Mouse (Mus musculus) heart, embryonic 14.5 days (tissue): ENCODE results near the gene Hapln1. TPM values are rescaled to one million over a fixed set of nuclear protein-coding genes. Genes with fewer than 3 reads are reported as not detected.

ENCODE experiments used
- ATAC-seq: fragments of 200-750 bp; cut with Nextera tagmentation; 2 replicates; pipeline ENCODE4 v1.8.0; 2017; ENCODE audit warnings: low read depth, moderate TSS enrichment; ENCODE audit not compliant: insufficient number of reproducible peaks, insufficient read depth, low FRiP score
- H3K27ac ChIP-seq, 2 experiments: fragments of 200-500 bp in 1 of 2; fragments of 300-500 bp in 1 of 2; sonication (generic) in 1 of 2; replicated peaks in 1 of 2; 2 replicates each; pipeline ENCODE4 v1.5.1; 2012 to 2014; ENCODE audit warnings: low read depth in 2 of 2, low read length in 2 of 2, control low read depth in 1 of 2, mild to moderate bottlenecking in 1 of 2, mixed read lengths in 1 of 2; ENCODE audit not compliant: control insufficient read depth in 1 of 2, insufficient read depth in 1 of 2
- H3K27me3 ChIP-seq: fragments of 300-500 bp; sonication (generic); 2 replicates; pipeline ENCODE4 v1.6.1; 2014; ENCODE audit warnings: mild to moderate bottlenecking, low read length, control low read depth; ENCODE audit not compliant: control insufficient read depth, insufficient read depth
- H3K36me3 ChIP-seq: fragments of 300-500 bp; sonication (generic); 2 replicates; pipeline ENCODE4 v1.6.1; 2014; ENCODE audit warnings: mild to moderate bottlenecking, control low read depth, low read length, mixed read lengths; ENCODE audit not compliant: control insufficient read depth, insufficient read depth
- H3K4me1 ChIP-seq, 2 experiments: fragments of 200-500 bp in 1 of 2; fragments of 300-500 bp in 1 of 2; sonication (generic) in 1 of 2; 2 replicates each; pipeline ENCODE4 v1.6.1; 2012 to 2014; ENCODE audit warnings: low read length in 2 of 2, control low read depth in 1 of 2, mixed read lengths in 1 of 2; ENCODE audit not compliant: control insufficient read depth in 2 of 2, insufficient read depth in 2 of 2
- H3K4me2 ChIP-seq: fragments of 300-500 bp; sonication (generic); 2 replicates; pipeline ENCODE4 v1.6.1; 2014; ENCODE audit warnings: mild to moderate bottlenecking, low read length
- H3K4me3 ChIP-seq, 2 experiments: fragments of 200-500 bp in 1 of 2; fragments of 300-500 bp in 1 of 2; sonication (generic) in 1 of 2; 2 replicates each; pipeline ENCODE4 v1.5.1; 2012 to 2014; ENCODE audit warnings: low read length in 2 of 2, mild to moderate bottlenecking in 2 of 2, control low read depth in 1 of 2, low read depth in 1 of 2, moderate library complexity in 1 of 2; ENCODE audit not compliant: control insufficient read depth in 1 of 2, insufficient read depth in 1 of 2
- H3K9ac ChIP-seq: fragments of 300-500 bp; sonication (generic); 2 replicates; pipeline ENCODE4 v1.6.1; 2014; ENCODE audit warnings: mild to moderate bottlenecking, low read length
- H3K9me3 ChIP-seq: fragments of 300-500 bp; sonication (generic); 2 replicates; pipeline ENCODE4 v1.6.1; 2016; ENCODE audit warnings: low read length, control low read depth; ENCODE audit not compliant: control insufficient read depth
- WGBS: fragments of 180-500 bp; shearing (Covaris S2); extraction: QIAGEN DNeasy Blood & Tissue Kit; methylation state at CpG from one replicate; pipeline ENCODE4 v1.1.7; 2014; 5-methylcytosine and 5-hydroxymethylcytosine counted together
- polyA plus RNA-seq: library from polyadenylated mRNA; unstranded; fragments of >200 nt; fragmentation: Nextera tagmentation; extraction: Ambion mirVana; gene quantifications from 2 replicates; pipeline ENCODE4 v1.2.1, GENCODE M21; 2014

The Hapln1 gene
- polyA plus RNA-seq, 1 experiment from 2014 or later: 8.2 TPM

DNA sequence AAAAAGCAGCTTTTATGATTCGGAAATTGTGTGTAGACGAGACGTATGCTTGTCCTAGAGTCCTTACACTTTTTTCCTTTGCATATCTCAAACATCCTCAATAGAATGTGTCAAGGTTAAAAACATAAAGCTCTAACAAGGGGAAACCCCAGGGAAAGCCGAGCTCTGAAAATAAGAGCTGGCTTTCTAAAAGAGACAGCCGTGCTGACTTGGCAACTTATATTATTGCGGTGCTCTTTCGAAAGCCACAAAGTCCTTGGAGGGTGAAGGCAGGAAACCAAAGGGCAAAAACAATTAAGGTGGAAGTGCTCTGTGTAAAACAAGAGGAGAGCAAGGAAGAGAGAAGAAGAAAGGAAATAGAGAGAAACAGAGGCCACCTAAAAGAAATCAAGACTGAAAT is 60.9 kb downstream of the Hapln1 start:
- ATAC-seq: no peak
- no peak overlapping the region for H3K27ac ChIP-seq
- no peak overlapping the region for H3K4me3 ChIP-seq
- no peak overlapping the region for H3K9ac ChIP-seq
- H3K36me3 ChIP-seq: no peaks in the 10 kb centered on the region
- H3K4me2 ChIP-seq: no peak overlapping the region
- H3K9me3 ChIP-seq: no peaks in the 10 kb centered on the region
- no peaks in the 10 kb centered on the region for H3K4me1 ChIP-seq
- no peaks in the 10 kb centered on the region for H3K27me3 ChIP-seq
- 66% methylated on average over 7 of the region's 7 CpGs for WGBS

DNA sequence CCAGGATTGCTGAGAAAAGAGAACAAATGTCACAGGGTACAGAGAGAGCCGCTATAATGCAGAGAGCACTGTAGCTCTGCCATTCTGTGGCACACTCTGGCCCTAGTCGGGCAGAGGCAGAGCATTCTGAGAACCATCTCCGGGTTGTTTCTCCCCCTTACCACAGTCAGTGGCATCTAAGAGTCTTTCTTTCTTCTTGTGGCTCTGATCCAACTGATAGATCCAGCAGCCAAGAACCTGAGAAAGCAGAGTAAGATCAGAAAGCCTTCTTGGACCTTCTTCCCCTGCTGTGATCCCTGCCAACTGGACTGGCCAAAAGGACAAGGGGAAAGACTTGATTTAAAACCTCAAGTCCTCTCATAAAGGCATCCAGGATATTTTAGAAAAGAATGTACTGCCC is 63.7 kb downstream of the Hapln1 start:
- H3K4me1 ChIP-seq: no peaks in the 10 kb centered on the region
- no peak overlapping the region for H3K27ac ChIP-seq
- no peak overlapping the region for H3K4me3 ChIP-seq
- no peaks in the 10 kb centered on the region for H3K9me3 ChIP-seq
- 88% methylated on average over 3 of the region's 3 CpGs for WGBS
- no peak for ATAC-seq
- no peaks in the 10 kb centered on the region for H3K36me3 ChIP-seq
- H3K4me2 ChIP-seq: no peak overlapping the region
- no peaks in the 10 kb centered on the region for H3K27me3 ChIP-seq
- H3K9ac ChIP-seq: no peak overlapping the region

DNA sequence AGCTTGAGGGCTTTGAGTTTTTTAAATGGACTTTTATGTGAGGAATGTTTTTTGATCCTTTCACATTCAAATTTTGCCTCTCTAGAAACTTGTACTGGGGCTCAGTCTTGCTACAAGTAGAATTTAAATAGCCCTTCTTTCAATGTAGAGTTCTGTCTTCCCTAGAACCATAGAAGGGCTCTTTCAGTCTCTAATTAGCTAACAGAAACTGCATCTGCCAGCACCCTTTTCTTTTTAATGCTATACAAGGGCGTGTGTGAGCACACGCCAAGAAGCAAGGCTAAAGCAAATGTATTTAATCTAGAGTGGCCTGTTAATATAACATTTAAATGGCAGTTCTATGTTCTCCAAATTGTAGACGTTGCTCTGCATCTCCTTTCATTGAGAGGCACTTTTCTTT is 67.8 kb downstream of the Hapln1 start:
- no peaks in the 10 kb centered on the region for H3K27me3 ChIP-seq
- no peak overlapping the region for H3K4me2 ChIP-seq
- no peak overlapping the region for H3K4me3 ChIP-seq
- H3K27ac ChIP-seq: no peak overlapping the region
- no peak overlapping the region for H3K9ac ChIP-seq
- no peak for ATAC-seq
- no peaks in the 10 kb centered on the region for H3K4me1 ChIP-seq
- H3K9me3 ChIP-seq: no peaks in the 10 kb centered on the region
- WGBS: 75% methylated on average over 3 of the region's 3 CpGs
- H3K36me3 ChIP-seq: no peaks in the 10 kb centered on the region

DNA sequence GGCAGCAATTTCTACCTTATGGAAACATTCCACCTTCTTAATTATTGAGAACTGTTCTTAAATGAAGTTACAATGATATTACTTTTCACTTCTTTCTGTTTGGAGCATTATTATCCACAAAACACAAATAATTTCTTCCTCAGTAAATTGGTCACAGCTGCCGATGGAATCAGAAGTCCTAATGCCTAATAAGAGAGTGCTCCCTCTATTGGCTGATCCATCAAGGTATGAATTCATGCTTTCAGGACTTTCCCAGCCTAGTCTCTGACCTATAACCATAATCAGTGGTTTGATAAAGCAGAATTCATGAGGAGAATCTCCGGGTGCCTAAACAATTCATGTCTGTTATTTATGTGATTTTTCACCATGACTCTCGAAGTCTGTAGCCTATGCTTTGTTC is 79.5 kb downstream of the Hapln1 start:
- Histone ChIP-seq H3K4me3 (no peak overlapping the region), H3K9me3 (no peaks in the 10 kb centered on the region), H3K27ac (no peak overlapping the region), H3K9ac (no peak overlapping the region), H3K4me2 (no peak overlapping the region), H3K27me3 (no peaks in the 10 kb centered on the region), H3K36me3 (no peaks in the 10 kb centered on the region), H3K4me1 (no peaks in the 10 kb centered on the region)
- WGBS: 76% methylated on average over 3 of the region's 3 CpGs
- ATAC-seq: no peak

DNA sequence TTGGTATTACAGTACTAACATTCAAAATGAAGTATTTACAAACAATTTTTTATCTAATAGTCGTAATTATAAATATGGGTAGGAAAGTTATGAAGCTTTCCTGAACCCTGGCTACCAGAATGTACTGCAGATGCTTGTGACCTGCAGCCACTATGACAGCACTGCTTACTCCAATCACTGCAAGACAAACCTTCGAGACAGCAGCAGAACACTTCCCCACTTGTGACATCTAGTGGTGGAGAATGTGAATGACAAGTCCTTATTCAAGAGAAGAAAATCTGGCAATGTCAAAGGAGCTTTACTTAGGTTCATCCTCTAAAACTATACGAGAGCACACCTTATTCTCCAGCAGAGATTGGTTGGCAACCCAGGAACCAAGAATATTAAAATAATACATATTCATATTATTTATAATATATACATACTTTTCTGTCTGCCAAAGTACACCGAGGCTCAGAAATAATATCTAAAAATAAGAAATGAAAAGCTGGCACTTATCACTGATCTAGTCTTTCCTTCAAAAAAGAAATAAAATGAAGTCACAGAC is 94.6 kb downstream of the Hapln1 start:
- Histone ChIP-seq H3K9me3 (no peaks in the 10 kb centered on the region), H3K9ac (no peak overlapping the region), H3K4me3 (no peak overlapping the region), H3K4me2 (no peak overlapping the region), H3K27me3 (no peaks in the 10 kb centered on the region), H3K27ac (no peak overlapping the region), H3K36me3 (no peaks in the 10 kb centered on the region), H3K4me1 (no peaks in the 10 kb centered on the region)
- 27% methylated on average over 4 of the region's 4 CpGs for WGBS
- ATAC-seq: no peak

DNA sequence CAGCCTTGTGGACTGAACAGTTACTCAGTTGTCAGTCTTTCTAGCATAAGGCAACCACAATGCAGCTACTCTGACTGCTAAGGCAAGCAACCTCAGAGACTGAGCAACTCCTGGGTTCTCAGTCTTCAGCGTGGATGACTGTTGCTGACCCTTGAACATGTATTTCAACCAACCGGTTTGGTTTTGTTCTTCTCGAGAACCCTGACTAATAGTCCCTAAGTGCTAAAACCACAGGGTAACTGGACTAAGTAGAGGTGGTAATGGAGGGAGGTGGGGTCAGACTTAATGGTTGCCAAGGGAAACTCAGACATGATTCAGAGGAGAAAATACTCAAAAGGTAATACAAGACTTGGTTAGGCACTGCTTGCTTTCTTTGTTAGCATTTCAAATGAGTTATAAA is 97.4 kb downstream of the Hapln1 start:
- no peak overlapping the region for H3K27ac ChIP-seq
- 72% methylated on average over 3 of the region's 3 CpGs for WGBS
- no peaks in the 10 kb centered on the region for H3K27me3 ChIP-seq
- H3K4me2 ChIP-seq: no peak overlapping the region
- no peaks in the 10 kb centered on the region for H3K9me3 ChIP-seq
- H3K36me3 ChIP-seq: no peaks in the 10 kb centered on the region
- ATAC-seq: no peak
- no peaks in the 10 kb centered on the region for H3K4me1 ChIP-seq
- H3K9ac ChIP-seq: no peak overlapping the region
- H3K4me3 ChIP-seq: no peak overlapping the region

DNA sequence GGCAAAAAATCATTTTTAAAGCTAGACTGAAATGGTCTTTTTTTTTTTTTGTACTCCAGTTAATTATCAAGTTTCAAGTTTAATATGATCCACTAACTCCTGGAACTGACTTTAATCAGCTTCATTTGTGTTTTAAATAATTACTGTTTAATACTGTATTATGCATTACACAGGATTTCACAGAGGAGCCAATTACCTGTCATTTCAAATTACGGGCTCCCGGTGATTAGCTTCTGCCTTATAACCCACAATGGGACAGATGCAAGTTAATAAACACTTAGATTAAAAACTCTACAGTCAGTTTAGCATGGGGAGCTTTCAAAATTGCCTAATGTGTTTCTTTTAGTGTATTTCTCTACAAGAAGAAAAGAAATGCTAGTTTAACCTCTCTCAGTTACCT is 106.0 kb downstream of the Hapln1 start:
- WGBS: 85% methylated on average over 2 of the region's 2 CpGs
- no peak overlapping the region for H3K4me3 ChIP-seq
- H3K9me3 ChIP-seq: no peaks in the 10 kb centered on the region
- no peak overlapping the region for H3K4me2 ChIP-seq
- H3K27ac ChIP-seq: no peak overlapping the region
- ATAC-seq: no peak
- no peaks in the 10 kb centered on the region for H3K27me3 ChIP-seq
- H3K4me1 ChIP-seq: no peaks in the 10 kb centered on the region
- no peak overlapping the region for H3K9ac ChIP-seq
- H3K36me3 ChIP-seq: no peaks in the 10 kb centered on the region

DNA sequence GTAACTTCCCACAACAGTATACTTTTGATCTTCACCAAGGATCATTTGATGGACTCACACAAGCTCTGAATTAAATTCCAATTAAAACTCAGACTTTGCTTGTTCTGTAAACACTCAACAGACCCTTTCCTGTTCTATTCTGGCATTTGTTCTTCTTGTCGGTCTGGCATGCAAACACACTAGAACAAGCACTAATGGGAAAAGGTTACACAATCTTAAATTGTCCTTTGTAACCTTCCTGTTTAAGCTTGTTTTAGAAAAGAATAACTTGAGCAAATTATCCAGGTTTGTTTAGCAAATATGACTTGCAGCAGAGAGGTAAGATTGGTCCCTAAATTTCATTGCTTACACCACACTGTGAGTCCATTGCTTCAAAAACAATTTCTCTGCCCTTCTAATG is 113.2 kb downstream of the Hapln1 start:
- Histone ChIP-seq H3K4me3 (no peak overlapping the region), H3K27me3 (no peaks in the 10 kb centered on the region), H3K4me2 (no peak overlapping the region), H3K9me3 (no peaks in the 10 kb centered on the region), H3K27ac (no peak overlapping the region), H3K36me3 (peaks cover 29% of the 10 kb centered on the region), H3K4me1 (peaks cover 0 to 7% of the 10 kb centered on the region in 2 experiments; a peak in 1 of 4 replicates), H3K9ac (no peak overlapping the region)
- no peak for ATAC-seq
- WGBS: 35% methylated on average over 1 of the region's 1 CpGs
